Mouse (Mus musculus) spleen, adult 2 months (tissue): ENCODE measurements around the gene D17H6S53E. TPM values are rescaled to one million over a fixed set of nuclear protein-coding genes. Genes with fewer than 3 reads are reported as not detected.
A peak's percentile ranks its signal among the peaks of the same experiment; 100 is the strongest.

Source experiments
- DNase-seq, 2 experiments: peaks; one replicate each; pipeline versions ENCODE4 v3.0.0 to v3.0.0-alpha.2; 2012 to 2021; ENCODE audit warnings: low spot score in 2 of 2, low read depth in 1 of 2
- H3K27ac ChIP-seq: fragments of 200-500 bp; 2 replicates; pipeline ENCODE4 v1.5.1; 2012; ENCODE audit warnings: low read length, inconsistent platforms; ENCODE audit not compliant: insufficient read depth
- H3K27me3 ChIP-seq: fragments of 200-500 bp; 2 replicates; pipeline ENCODE4 v1.6.1; 2012; ENCODE audit warnings: mild to moderate bottlenecking, moderate library complexity, low read length, inconsistent platforms; ENCODE audit not compliant: control insufficient read depth, insufficient read depth
- H3K36me3 ChIP-seq: fragments of 200-500 bp; 2 replicates; pipeline ENCODE4 v1.6.1; 2012; ENCODE audit warnings: mild to moderate bottlenecking, low read length, inconsistent platforms; ENCODE audit not compliant: control insufficient read depth, insufficient read depth
- H3K4me1 ChIP-seq: fragments of 200-500 bp; 2 replicates; pipeline ENCODE4 v1.6.1; 2011; ENCODE audit warnings: inconsistent platforms; ENCODE audit not compliant: control insufficient read depth, insufficient read depth, insufficient read length
- H3K4me3 ChIP-seq: fragments of 200-500 bp; 2 replicates; pipeline ENCODE4 v1.5.1; 2011; ENCODE audit warnings: mild to moderate bottlenecking, inconsistent platforms; ENCODE audit not compliant: insufficient read depth, insufficient read length; ENCODE audit errors: extremely low read depth
- CTCF ChIP-seq: fragments of 200-500 bp; IDR thresholded peaks from 2 replicates; pipeline ENCODE4 v1.5.1; 2011; ENCODE audit warnings: mild to moderate bottlenecking, inconsistent platforms; ENCODE audit not compliant: insufficient read depth, insufficient read length, insufficient replicate concordance; ENCODE audit errors: extremely low read depth
- POLR2A ChIP-seq: fragments of 200-500 bp; IDR thresholded peaks from 2 replicates; pipeline ENCODE4 v1.6.1; 2011; ENCODE audit warnings: low read depth, low read length, inconsistent platforms
- WGBS: fragments of 180-500 bp; shearing (Covaris S2); methylation state at CpG from one replicate; pipeline ENCODE4 v1.1.7; 2018; 5-methylcytosine and 5-hydroxymethylcytosine counted together
- polyA plus RNA-seq: library from polyadenylated mRNA; depleted of rRNA; stranded (reverse); fragments of >200 nt; gene quantifications from 2 replicates; pipeline ENCODE4 v1.2.3, GENCODE M21; 2012

Gene D17H6S53E
- polyA plus RNA-seq, 1 experiment: 10.0 TPM

DNA sequence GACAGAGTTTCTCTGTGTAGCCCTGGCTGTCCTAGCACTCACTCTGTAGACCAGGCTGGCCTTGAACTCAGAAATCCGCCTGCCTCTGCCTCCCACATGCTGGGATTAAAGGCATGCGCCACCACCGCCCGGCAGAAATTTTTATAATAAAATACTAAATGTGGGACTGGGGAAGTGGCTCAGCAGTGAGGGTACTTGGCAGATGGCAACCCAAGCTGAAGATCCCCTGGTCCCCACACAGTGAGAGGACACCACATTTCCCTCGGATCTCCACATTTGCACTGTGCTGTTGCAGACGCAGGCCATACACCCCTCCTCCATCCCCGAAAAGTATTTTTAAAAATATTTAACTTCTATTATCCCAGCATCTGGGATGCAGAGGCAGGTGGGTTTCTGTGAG lies 7.3 kb downstream of the D17H6S53E start:
- 93% methylated on average over 7 of the region's 7 CpGs for WGBS
- Histone ChIP-seq H3K27ac (no peak overlapping the region), H3K27me3 (no peaks in the 10 kb centered on the region), H3K4me1 (peaks cover 5% of the 10 kb centered on the region; the same call in 1 of the 2 replicates), H3K36me3 (no peaks in the 10 kb centered on the region; the same call in 1 of the 2 replicates), H3K4me3 (no peak overlapping the region)
- DNase-seq: no peak
- TF ChIP-seq CTCF: no peak
- TF ChIP-seq POLR2A: no peak

- DNase-seq: peak; percentile 88 to 93
- Histone ChIP-seq H3K36me3 (peaks cover 11% of the 10 kb centered on the region), H3K4me3 (peak within 1 kb of the TSS; percentile 98), H3K27ac (peak within 1 kb of the TSS; percentile 97), H3K4me1 (peaks cover 5% of the 10 kb centered on the region; the same call in 1 of the 2 replicates), H3K27me3 (no peaks in the 10 kb centered on the region)
- TF ChIP-seq CTCF (no peak), POLR2A (no peak; the same call in 1 of the 2 replicates)
- under 1% methylated on average over 66 of the region's 66 CpGs for whole genome bisulfite sequencing
Measured at GRCm38 (mm10) chr17:35134801-35135590, 8.8 kb downstream of the D17H6S53E start, which contains the start of gene Bag6. Bag6 (plus strand) TSS chr17:35135178.

- WGBS: under 1% methylated on average over 43 of the region's 43 CpGs
- DNase-seq: no peak
- peak overlapping the region; percentile 98 for H3K4me3 ChIP-seq
- no peaks in the 10 kb centered on the region for H3K27me3 ChIP-seq
- peaks cover 5% of the 10 kb centered on the region; the same call in 1 of the 2 replicates for H3K4me1 ChIP-seq
- H3K27ac ChIP-seq: peak overlapping the region; percentile 97
- no peak for TF ChIP-seq CTCF
- no peak for TF ChIP-seq POLR2A
- peaks cover 19% of the 10 kb centered on the region for H3K36me3 ChIP-seq
Measured at GRCm38 (mm10) chr17:35135591-35136320, 9.6 kb downstream of the D17H6S53E start.

GRCm38 (mm10) chr17:35139269-35139668 lies 13.1 kb downstream of the D17H6S53E start:
- H3K27me3 ChIP-seq: no peaks in the 10 kb centered on the region
- H3K36me3 ChIP-seq: peaks cover 48% of the 10 kb centered on the region
- DNase-seq: no peak
- H3K4me3 ChIP-seq: no peak overlapping the region
- no peak for TF ChIP-seq CTCF
- TF ChIP-seq POLR2A: no peak
- WGBS: 85% methylated on average over 3 of the region's 3 CpGs
- H3K27ac ChIP-seq: no peak overlapping the region
- H3K4me1 ChIP-seq: peaks cover 5% of the 10 kb centered on the region; the same call in 1 of the 2 replicates

GRCm38 (mm10) chr17:35140490-35140996 lies 14.4 kb downstream of the D17H6S53E start:
- no peaks in the 10 kb centered on the region for H3K27me3 ChIP-seq
- H3K4me1 ChIP-seq: peaks cover 5% of the 10 kb centered on the region; the same call in 1 of the 2 replicates
- H3K36me3 ChIP-seq: peaks cover 60% of the 10 kb centered on the region
- no peak for DNase-seq
- TF ChIP-seq CTCF: no peak
- TF ChIP-seq POLR2A: no peak
- 91% methylated on average over 16 of the region's 16 CpGs for WGBS
- H3K27ac ChIP-seq: no peak overlapping the region
- H3K4me3 ChIP-seq: no peak overlapping the region

DNA sequence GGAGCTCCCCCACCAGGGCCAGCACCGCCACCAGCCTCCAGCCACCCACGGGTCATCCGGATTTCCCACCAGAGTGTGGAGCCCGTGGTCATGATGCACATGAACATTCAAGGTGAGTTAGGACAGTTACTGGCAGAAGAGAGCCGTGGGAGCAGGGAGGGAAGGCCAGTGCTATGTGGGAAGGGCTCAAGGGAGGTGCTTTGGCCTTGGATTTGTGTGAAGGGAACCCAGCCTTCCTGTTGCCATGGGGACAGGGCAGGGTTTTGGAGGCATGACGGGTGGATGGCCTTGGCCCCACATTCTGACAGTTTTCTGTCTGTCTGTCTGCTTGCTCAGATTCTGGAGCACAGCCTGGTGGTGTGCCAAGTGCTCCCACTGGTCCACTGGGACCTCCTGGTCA lies 15.8 kb downstream of the D17H6S53E start:
- Histone ChIP-seq H3K4me3 (no peak overlapping the region), H3K4me1 (no peaks in the 10 kb centered on the region), H3K27ac (no peak overlapping the region), H3K27me3 (no peaks in the 10 kb centered on the region), H3K36me3 (peaks cover 73% of the 10 kb centered on the region)
- DNase-seq: no peak
- WGBS: 86% methylated on average over 6 of the region's 6 CpGs
- no peak for TF ChIP-seq POLR2A
- TF ChIP-seq CTCF: no peak

DNA sequence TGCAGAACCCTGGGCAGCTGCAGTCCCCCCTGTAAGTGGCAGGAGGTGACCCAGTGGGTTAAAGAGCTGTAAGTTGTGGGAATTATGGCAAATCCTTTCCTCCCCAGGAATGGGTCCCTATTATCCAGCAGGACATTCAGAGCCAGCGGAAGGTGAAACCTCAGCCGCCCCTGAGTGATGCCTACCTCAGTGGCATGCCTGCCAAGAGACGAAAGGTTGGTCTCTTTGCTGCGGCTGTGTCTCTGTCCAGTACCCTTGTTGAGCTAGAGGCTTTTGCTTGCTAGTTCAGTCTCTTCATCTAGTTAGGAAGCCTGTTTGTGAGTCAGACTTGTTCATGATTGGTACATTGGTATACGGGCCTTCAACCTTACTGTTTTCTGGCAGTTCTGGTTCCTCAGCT lies 20.0 kb downstream of the D17H6S53E start:
- H3K36me3 ChIP-seq: peaks cover 77% of the 10 kb centered on the region
- WGBS: 86% methylated on average over 5 of the region's 5 CpGs
- TF ChIP-seq CTCF (no peak), POLR2A (no peak)

More for the DNA sequence above, 20.0 kb downstream of the D17H6S53E start:
- no peaks in the 10 kb centered on the region for H3K4me1 ChIP-seq
- H3K27ac ChIP-seq: no peak overlapping the region
- no peak for DNase-seq
- H3K4me3 ChIP-seq: no peak overlapping the region
- H3K27me3 ChIP-seq: no peaks in the 10 kb centered on the region
